Mouse (Mus musculus): ENCODE results near the gene Plk4.
"Not testable (repeated sequence)": the region's sequence is repeated elsewhere in the genome, so short reads cannot be mapped to it uniquely, and the experiment has no call there.

Gene Plk4

GRCm38 (mm10) chr3:40799530-40800372, at the start of gene Plk4:
Gene Plk4 (plus strand): TSS chr3:40800019.
- peak; percentile 94 for DNase-seq (ENCODE audit: extremely low spot score, low read depth, low spot score)

- DNase-seq (ENCODE audit: extremely low spot score, low read depth, low spot score) = no peak
Observed at GRCm38 (mm10) chr3:40760746-40761145, 39.1 kb upstream of the Plk4 start.

- no peak for DNase-seq (ENCODE audit: extremely low spot score, low read depth, low spot score)
Observed at GRCm38 (mm10) chr3:40761312-40761711, 38.5 kb upstream of the Plk4 start.

- no peak for DNase-seq (ENCODE audit: extremely low spot score, low read depth, low spot score)
Observed at GRCm38 (mm10) chr3:40793783-40794182, 6.0 kb upstream of the Plk4 start.

- DNase-seq (ENCODE audit: extremely low spot score, low read depth, low spot score) = no peak
Observed at GRCm38 (mm10) chr3:40798054-40798453, 1.8 kb upstream of the Plk4 start.

GRCm38 (mm10) chr3:40798500-40798899, 1.3 kb upstream of the Plk4 start:
- no peak for DNase-seq (ENCODE audit: extremely low spot score, low read depth, low spot score)

GRCm38 (mm10) chr3:40800373-40800823, 579 bp downstream of the Plk4 start:
- no peak for DNase-seq (ENCODE audit: extremely low spot score, low read depth, low spot score)

- DNase-seq (ENCODE audit: extremely low spot score, low read depth, low spot score) = no peak
Observed at GRCm38 (mm10) chr3:40806871-40807270, 7.1 kb downstream of the Plk4 start.

- no peak for DNase-seq (ENCODE audit: extremely low spot score, low read depth, low spot score)
Observed at GRCm38 (mm10) chr3:40808686-40809085, 8.9 kb downstream of the Plk4 start.

GRCm38 (mm10) chr3:40809894-40810293, 10.1 kb downstream of the Plk4 start:
- DNase-seq (ENCODE audit: extremely low spot score, low read depth, low spot score) = no peak

- no peak for DNase-seq (ENCODE audit: extremely low spot score, low read depth, low spot score)
Observed at GRCm38 (mm10) chr3:40813275-40813674, 13.5 kb downstream of the Plk4 start.

GRCm38 (mm10) chr3:40845521-40845920, 45.7 kb downstream of the Plk4 start:
- DNase-seq (ENCODE audit: extremely low spot score, low read depth, low spot score) = not testable (repeated sequence)

GRCm38 (mm10) chr3:40846473-40846956, 46.7 kb downstream of the Plk4 start, which contains the start of gene Mfsd8:
Gene Mfsd8 (minus strand): TSS chr3:40846886.
- peak; percentile 89 for DNase-seq (ENCODE audit: extremely low spot score, low read depth, low spot score)

GRCm38 (mm10) chr3:40846957-40847017, 47.0 kb downstream of the Plk4 start, which contains the start of gene Abhd18:
Gene Abhd18 (plus strand): TSS chr3:40846970.
- DNase-seq (ENCODE audit: extremely low spot score, low read depth, low spot score) = not testable (repeated sequence)

- not testable (repeated sequence) for DNase-seq (ENCODE audit: extremely low spot score, low read depth, low spot score)
Observed at GRCm38 (mm10) chr3:40847018-40847417, 47.2 kb downstream of the Plk4 start.

- DNase-seq (ENCODE audit: extremely low spot score, low read depth, low spot score) = not testable (repeated sequence)
Observed at GRCm38 (mm10) chr3:40847936-40848335, 48.1 kb downstream of the Plk4 start.

GRCm38 (mm10) chr3:40853123-40853738, 53.4 kb downstream of the Plk4 start:
- not testable (repeated sequence) for DNase-seq (ENCODE audit: extremely low spot score, low read depth, low spot score)

Data from hindlimb bud, embryonic 11.5 days (tissue).